Mouse (Mus musculus): Measurements from ENCODE around the gene Nme1. TPM values are rescaled to one million over a fixed set of nuclear protein-coding genes. Genes with fewer than 3 reads are reported as not detected.

Gene Nme1
- polyA plus RNA-seq, 1 experiment from 2014 or later: 146 TPM

DNA sequence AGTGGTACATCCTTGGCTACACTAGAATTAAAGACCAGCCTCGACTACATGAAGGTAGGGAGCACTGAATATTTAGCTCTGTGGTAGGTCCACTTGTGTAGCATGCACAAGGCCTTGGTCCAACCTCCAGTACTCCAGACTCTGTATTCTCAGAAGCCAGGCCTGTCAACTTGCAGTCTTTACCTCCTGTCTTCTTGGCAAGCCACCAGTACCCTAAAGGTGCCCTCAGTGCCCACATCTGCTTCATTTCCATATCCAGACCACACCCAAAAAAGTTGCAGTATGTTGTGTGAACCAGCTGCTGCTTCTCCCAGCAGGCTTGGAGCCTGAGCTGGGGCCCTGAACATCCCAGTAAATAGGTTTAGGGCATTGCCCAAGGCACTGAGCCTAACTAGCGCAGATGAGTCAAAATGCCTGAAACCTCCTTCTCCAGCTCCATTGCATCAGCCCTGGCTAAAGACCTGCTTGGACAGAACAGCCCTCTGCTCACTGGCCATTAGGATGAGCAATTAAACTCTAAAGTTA lies 11.2 kb downstream of the Nme1 start:
- WGBS: 86% methylated on average over 2 of the region's 2 CpGs
- Histone ChIP-seq H3K9me3 (ENCODE audit: control insufficient read depth) (no peaks in the 10 kb centered on the region), H3K27ac (ENCODE audit: low read depth, low read length) (no peak overlapping the region), H3K36me3 (ENCODE audit: control insufficient read depth, insufficient read depth) (peaks cover 39% of the 10 kb centered on the region), H3K9ac (ENCODE audit: low read depth, low read length) (no peak overlapping the region), H3K4me2 (replicated peaks; ENCODE audit: low read depth) (no peak overlapping the region), H3K4me1 (replicated peaks; ENCODE audit: control insufficient read depth, insufficient read depth, low read length) (0 out of 2 replicates have a peak, but pooled peaks cover 6% of the 10 kb centered on the region), H3K27me3 (replicated peaks; ENCODE audit: control insufficient read depth, insufficient read depth, low read length) (no peaks in the 10 kb centered on the region), H3K4me3 (ENCODE audit: low read depth, low read length) (no peak overlapping the region)
- ATAC-seq: no peak
- no peak for TF ChIP-seq CTCF (IDR thresholded peaks at IDR 0.05; ENCODE audit: low read depth)

DNA sequence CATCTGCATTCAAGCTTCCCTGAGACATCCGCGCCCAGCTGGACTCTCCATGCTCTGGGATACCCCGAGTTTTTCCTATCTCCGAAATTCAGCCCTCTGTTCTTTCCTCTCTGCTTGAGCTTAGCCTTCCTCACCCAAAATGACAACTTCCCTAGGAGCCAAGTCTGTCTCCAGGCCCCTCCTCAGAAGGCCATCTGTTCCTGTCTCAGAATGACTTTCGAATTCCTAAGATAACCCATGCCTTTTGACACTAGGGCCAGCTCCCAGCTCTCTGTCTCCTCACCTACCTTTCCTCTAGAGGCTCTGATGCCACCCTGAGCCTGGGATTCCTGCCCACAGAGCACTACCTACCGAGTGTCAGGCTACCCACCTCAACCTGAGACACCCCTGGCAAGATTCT lies 12.2 kb downstream of the Nme1 start, which contains the start of gene Nme2:
TSS of gene Nme2 (minus strand) at position 101 of the 400 bp plus-strand sequence.
- 0 out of 2 replicates have a peak, but pooled peaks cover 6% of the 10 kb centered on the region for H3K4me1 ChIP-seq (replicated peaks; ENCODE audit: control insufficient read depth, insufficient read depth, low read length)
- under 1% methylated on average over 6 of the region's 6 CpGs for WGBS
- no peaks in the 10 kb centered on the region for H3K27me3 ChIP-seq (replicated peaks; ENCODE audit: control insufficient read depth, insufficient read depth, low read length)
- H3K4me3 ChIP-seq (ENCODE audit: low read depth, low read length): peak within 1 kb of the TSS; percentile 67
- no peak for TF ChIP-seq CTCF (IDR thresholded peaks at IDR 0.05; ENCODE audit: low read depth)
- peak; percentile 17; the same call in 1 of the 2 replicates for ATAC-seq
- peak within 1 kb of the TSS; percentile 80 for H3K27ac ChIP-seq (ENCODE audit: low read depth, low read length)
- peaks cover 41% of the 10 kb centered on the region for H3K36me3 ChIP-seq (ENCODE audit: control insufficient read depth, insufficient read depth)
- peak within 1 kb of the TSS; percentile 59 for H3K9ac ChIP-seq (ENCODE audit: low read depth, low read length)
- peak within 1 kb of the TSS; percentile 83 for H3K4me2 ChIP-seq (replicated peaks; ENCODE audit: low read depth)
- no peaks in the 10 kb centered on the region for H3K9me3 ChIP-seq (ENCODE audit: control insufficient read depth)

DNA sequence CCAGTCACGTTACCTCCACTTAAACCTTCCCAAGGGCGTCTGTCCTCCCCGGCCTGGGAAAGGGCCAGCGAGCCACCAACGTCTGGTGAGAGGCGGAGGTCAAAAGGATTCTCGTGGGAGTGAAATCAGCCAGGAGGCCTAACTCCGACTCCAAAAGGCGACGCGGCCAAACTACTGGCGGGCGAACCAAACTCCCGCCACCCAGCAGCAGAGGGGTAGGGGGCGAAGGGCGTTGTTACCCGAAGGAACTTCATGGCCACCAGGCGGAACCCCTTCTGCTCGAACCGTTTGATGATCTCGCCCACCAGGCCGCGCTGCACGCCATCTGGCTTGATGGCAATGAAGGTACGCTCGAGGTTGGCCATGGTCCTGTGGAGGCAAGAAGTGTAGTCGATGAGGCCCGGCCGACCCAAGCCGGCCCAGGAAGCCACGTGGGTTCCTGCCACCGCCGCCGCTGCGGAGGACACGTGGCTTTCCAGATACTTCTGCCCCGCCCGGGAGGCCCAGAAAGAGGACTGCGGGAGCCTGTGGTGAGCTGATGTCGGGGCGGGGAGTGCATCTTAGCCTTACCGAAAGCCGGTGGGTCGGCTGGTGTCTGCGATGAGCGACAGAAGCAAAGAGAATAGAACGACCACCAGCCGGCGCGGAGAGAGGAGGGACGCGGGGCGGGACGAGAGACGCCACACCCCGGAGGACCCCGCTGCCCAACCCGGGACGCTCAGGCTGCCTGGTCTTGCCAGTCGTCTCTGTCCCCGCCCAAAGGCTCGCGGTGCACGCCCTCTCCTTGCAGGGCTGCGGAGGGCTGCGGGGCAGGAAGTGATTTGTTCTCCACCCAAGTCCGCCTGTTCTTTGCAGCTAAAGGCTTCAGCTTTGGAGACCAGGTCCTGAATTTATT lies 12.8 kb downstream of the Nme1 start:
- peak; percentile 64 for TF ChIP-seq CTCF (IDR thresholded peaks at IDR 0.05; ENCODE audit: low read depth)
- under 1% methylated on average over 65 of the region's 67 CpGs for WGBS
- Histone ChIP-seq H3K9ac (ENCODE audit: low read depth, low read length) (peak overlapping the region; percentile 59), H3K36me3 (ENCODE audit: control insufficient read depth, insufficient read depth) (peaks cover 43% of the 10 kb centered on the region), H3K27ac (ENCODE audit: low read depth, low read length) (peak overlapping the region; percentile 80), H3K4me3 (ENCODE audit: low read depth, low read length) (peak overlapping the region; percentile 67), H3K9me3 (ENCODE audit: control insufficient read depth) (no peaks in the 10 kb centered on the region), H3K4me1 (replicated peaks; ENCODE audit: control insufficient read depth, insufficient read depth, low read length) (0 out of 2 replicates have a peak, but pooled peaks cover 6% of the 10 kb centered on the region), H3K27me3 (replicated peaks; ENCODE audit: control insufficient read depth, insufficient read depth, low read length) (no peaks in the 10 kb centered on the region), H3K4me2 (replicated peaks; ENCODE audit: low read depth) (peak overlapping the region; percentile 83)
- peak; percentile 93 for ATAC-seq

DNA sequence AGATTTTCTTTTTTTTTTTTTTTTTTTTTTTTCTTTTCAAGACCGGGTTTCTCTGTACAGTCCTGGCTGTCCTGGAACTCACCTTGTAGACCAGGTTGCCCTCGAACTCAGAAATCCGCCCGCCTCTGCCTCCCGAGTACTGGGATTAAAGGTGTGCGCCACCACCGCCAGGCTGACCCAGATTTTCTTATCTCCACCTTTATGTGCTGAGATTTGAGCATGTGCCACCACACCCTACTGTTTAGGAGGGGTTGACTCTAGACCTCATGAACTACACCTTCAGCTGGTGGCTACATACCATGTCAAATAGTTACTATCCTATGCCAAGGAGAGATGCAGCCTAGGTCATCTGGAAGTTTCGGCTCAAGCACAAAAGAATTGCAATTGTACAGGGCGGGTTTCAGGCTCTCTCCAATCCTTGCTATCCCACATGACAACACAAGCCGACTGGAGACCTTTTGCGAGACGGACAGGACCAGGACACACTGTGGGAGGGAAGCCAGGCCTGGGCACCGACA lies 13.5 kb downstream of the Nme1 start:
- peak overlapping the region; percentile 67 for H3K4me3 ChIP-seq (ENCODE audit: low read depth, low read length)
- no peak for TF ChIP-seq CTCF (IDR thresholded peaks at IDR 0.05; ENCODE audit: low read depth)
- no peaks in the 10 kb centered on the region for H3K9me3 ChIP-seq (ENCODE audit: control insufficient read depth)
- H3K4me2 ChIP-seq (replicated peaks; ENCODE audit: low read depth): peak overlapping the region; percentile 83
- no peaks in the 10 kb centered on the region for H3K27me3 ChIP-seq (replicated peaks; ENCODE audit: control insufficient read depth, insufficient read depth, low read length)
- peak overlapping the region; percentile 80 for H3K27ac ChIP-seq (ENCODE audit: low read depth, low read length)
- ATAC-seq: peak; percentile 11
- WGBS: 22% methylated on average over 13 of the region's 13 CpGs
- peak overlapping the region; percentile 59 for H3K9ac ChIP-seq (ENCODE audit: low read depth, low read length)
- H3K4me1 ChIP-seq (replicated peaks; ENCODE audit: control insufficient read depth, insufficient read depth, low read length): 0 out of 2 replicates have a peak, but pooled peaks cover 6% of the 10 kb centered on the region
- H3K36me3 ChIP-seq (ENCODE audit: control insufficient read depth, insufficient read depth): peaks cover 42% of the 10 kb centered on the region

DNA sequence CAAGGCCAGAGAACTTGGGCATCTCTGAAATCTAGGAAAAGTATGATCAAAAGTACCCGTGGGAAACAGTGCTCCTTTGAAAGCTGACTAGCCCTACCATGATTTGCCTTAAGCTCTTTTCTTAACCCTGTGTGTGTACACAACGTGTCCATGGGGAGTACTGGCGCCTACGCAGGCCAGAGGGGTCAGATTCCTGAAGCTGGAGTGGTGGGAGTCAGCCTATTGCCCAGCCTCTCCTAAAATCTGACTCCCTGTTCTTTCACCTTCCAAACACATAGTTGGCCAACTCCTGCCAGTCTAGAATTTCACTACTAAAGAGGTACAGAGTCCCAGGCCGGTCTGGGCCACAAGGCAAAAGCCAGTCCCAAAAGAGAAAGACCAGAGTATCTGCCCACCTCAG lies 15.9 kb downstream of the Nme1 start:
- Histone ChIP-seq H3K4me1 (replicated peaks; ENCODE audit: control insufficient read depth, insufficient read depth, low read length) (0 out of 2 replicates have a peak, but pooled peaks cover 6% of the 10 kb centered on the region), H3K4me3 (ENCODE audit: low read depth, low read length) (no peak overlapping the region), H3K9me3 (ENCODE audit: control insufficient read depth) (no peaks in the 10 kb centered on the region), H3K4me2 (replicated peaks; ENCODE audit: low read depth) (no peak overlapping the region), H3K36me3 (ENCODE audit: control insufficient read depth, insufficient read depth) (peaks cover 37% of the 10 kb centered on the region), H3K27ac (ENCODE audit: low read depth, low read length) (no peak overlapping the region; the same call in 1 of the 2 replicates), H3K9ac (ENCODE audit: low read depth, low read length) (no peak overlapping the region), H3K27me3 (replicated peaks; ENCODE audit: control insufficient read depth, insufficient read depth, low read length) (no peaks in the 10 kb centered on the region)
- no peak for TF ChIP-seq CTCF (IDR thresholded peaks at IDR 0.05; ENCODE audit: low read depth)
- no peak for ATAC-seq
- WGBS: 71% methylated on average over 5 of the region's 5 CpGs

DNA sequence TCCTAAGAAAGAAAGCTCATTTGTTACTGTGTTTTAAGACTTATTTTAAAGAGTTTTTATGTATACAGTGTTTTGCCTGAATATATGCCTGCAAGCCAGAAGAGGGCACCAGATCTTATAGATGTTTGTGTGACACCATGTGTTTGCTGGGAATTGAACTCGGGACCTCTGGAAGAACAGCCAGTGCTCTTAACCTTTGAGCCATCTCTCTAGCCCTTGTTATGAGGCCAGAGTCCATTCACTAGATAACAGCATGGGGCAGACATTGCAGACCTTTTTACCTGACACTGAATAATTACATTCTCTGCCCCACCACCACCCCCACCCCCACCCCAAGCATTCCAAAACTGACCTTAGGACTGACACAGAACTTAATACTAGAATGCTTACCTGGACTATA lies 18.3 kb downstream of the Nme1 start:
- H3K27ac ChIP-seq (ENCODE audit: low read depth, low read length): 0 out of 2 replicates have a peak overlapping the region, but pooled peaks have one; percentile 28
- no peaks in the 10 kb centered on the region for H3K27me3 ChIP-seq (replicated peaks; ENCODE audit: control insufficient read depth, insufficient read depth, low read length)
- ATAC-seq: peak; percentile 83
- H3K36me3 ChIP-seq (ENCODE audit: control insufficient read depth, insufficient read depth): peaks cover 37% of the 10 kb centered on the region
- no peak overlapping the region for H3K9ac ChIP-seq (ENCODE audit: low read depth, low read length)
- WGBS: 36% methylated on average over 1 of the region's 1 CpGs
- H3K4me3 ChIP-seq (ENCODE audit: low read depth, low read length): no peak overlapping the region
- no peaks in the 10 kb centered on the region for H3K4me1 ChIP-seq (replicated peaks; ENCODE audit: control insufficient read depth, insufficient read depth, low read length)
- H3K9me3 ChIP-seq (ENCODE audit: control insufficient read depth): no peaks in the 10 kb centered on the region
- TF ChIP-seq CTCF (IDR thresholded peaks at IDR 0.05; ENCODE audit: low read depth): peak; percentile 55
- H3K4me2 ChIP-seq (replicated peaks; ENCODE audit: low read depth): no peak overlapping the region

Data from intestine, postnatal 0 days (tissue).